Mouse (Mus musculus) lung, postnatal 0 days (tissue): Measurements from ENCODE around the gene Rad51b. TPM values are rescaled to one million over a fixed set of nuclear protein-coding genes. Genes with fewer than 3 reads are reported as not detected.
A peak's percentile ranks its signal among the peaks of the same experiment; 100 is the strongest.

Source experiments
- ATAC-seq: fragments of 200-750 bp; cut with Nextera tagmentation; 2 replicates; pipeline ENCODE4 v1.8.0; 2017; ENCODE audit warnings: moderate library complexity
- DNase-seq: peaks from one replicate; pipeline ENCODE4 v3.0.0-alpha.2; 2016; ENCODE audit warnings: low spot score
- H3K27ac ChIP-seq: fragments of 300-500 bp; sonication (generic); 2 replicates; pipeline ENCODE4 v1.5.1; 2014; ENCODE audit warnings: antibody characterized with exemption, mild to moderate bottlenecking, low read length, mixed read lengths
- H3K27me3 ChIP-seq: fragments of 300-500 bp; sonication (generic); replicated peaks from 2 replicates; pipeline ENCODE4 v1.6.1; 2014; ENCODE audit warnings: low read length, mixed read lengths; ENCODE audit not compliant: insufficient read depth
- H3K36me3 ChIP-seq: fragments of 300-500 bp; sonication (generic); 2 replicates; pipeline ENCODE4 v1.6.1; 2014; ENCODE audit warnings: low read length, mixed read lengths; ENCODE audit not compliant: insufficient read depth
- H3K4me1 ChIP-seq: fragments of 300-500 bp; sonication (generic); 2 replicates; pipeline ENCODE4 v1.6.1; 2014; ENCODE audit warnings: antibody characterized with exemption, low read depth, low read length, mixed read lengths; ENCODE audit not compliant: insufficient read depth
- H3K4me2 ChIP-seq: fragments of 300-500 bp; sonication (generic); replicated peaks from 2 replicates; pipeline ENCODE4 v1.6.1; 2014; ENCODE audit warnings: low read depth, mild to moderate bottlenecking, low read length, moderate library complexity, mixed read lengths
- H3K4me3 ChIP-seq: fragments of 300-500 bp; sonication (generic); 2 replicates; pipeline ENCODE4 v1.5.1; 2014; ENCODE audit warnings: low read depth, low read length
- H3K9ac ChIP-seq: fragments of 300-500 bp; sonication (generic); replicated peaks from 2 replicates; pipeline ENCODE4 v1.6.1; 2014; ENCODE audit warnings: low read depth, mild to moderate bottlenecking
- H3K9me3 ChIP-seq: fragments of 300-500 bp; sonication (generic); 2 replicates; pipeline ENCODE4 v1.6.1; 2016; ENCODE audit warnings: low read length, mixed read lengths
- CTCF ChIP-seq: IDR thresholded peaks from 2 replicates; pipeline ENCODE4 v1.5.1; 2016; ENCODE audit warnings: antibody characterized with exemption, mild to moderate bottlenecking
- EP300 ChIP-seq: IDR thresholded peaks from 2 replicates; pipeline ENCODE4 v1.6.1; 2016; ENCODE audit warnings: antibody characterized with exemption, mild to moderate bottlenecking, control low read depth
- WGBS: fragments of 180-500 bp; shearing (Covaris S2); extraction: QIAGEN DNeasy Blood & Tissue Kit; methylation state at CpG from one replicate; pipeline ENCODE4 v1.1.7; 2014; 5-methylcytosine and 5-hydroxymethylcytosine counted together
- polyA plus RNA-seq: library from polyadenylated mRNA; unstranded; fragments of >200 nt; fragmentation: Nextera tagmentation; extraction: Ambion mirVana; gene quantifications from 2 replicates; pipeline ENCODE4 v1.2.1, GENCODE M21; 2015

Gene Rad51b
- polyA plus RNA-seq, 1 experiment from 2014 or later, result 1.3 TPM

GRCm38 (mm10) chr12:79841248-79841647, 544.2 kb downstream of the Rad51b start:
- Histone ChIP-seq H3K4me3 (no peak overlapping the region), H3K27ac (no peak overlapping the region), H3K4me1 (peaks cover 23% of the 10 kb centered on the region), H3K9me3 (no peaks in the 10 kb centered on the region), H3K36me3 (no peaks in the 10 kb centered on the region), H3K27me3 (no peaks in the 10 kb centered on the region), H3K9ac (no peak overlapping the region), H3K4me2 (no peak overlapping the region)
- DNase-seq (peak; percentile 46), ATAC-seq (no peak)
- 85% methylated on average over 3 of the region's 3 CpGs for WGBS
- TF ChIP-seq EP300, result no peak
- TF ChIP-seq CTCF, result no peak

- Histone ChIP-seq H3K9me3 (no peaks in the 10 kb centered on the region), H3K9ac (no peak overlapping the region), H3K4me3 (no peak overlapping the region), H3K27me3 (no peaks in the 10 kb centered on the region), H3K36me3 (no peaks in the 10 kb centered on the region), H3K4me2 (no peak overlapping the region), H3K4me1 (peaks cover 23% of the 10 kb centered on the region), H3K27ac (peak overlapping the region; percentile 69)
- TF ChIP-seq EP300 (no peak), CTCF (no peak)
- ATAC-seq, result peak; percentile 83
- DNase-seq, result peak; percentile 76
- WGBS, result 14% methylated on average over 7 of the region's 7 CpGs
Measured at GRCm38 (mm10) chr12:79842319-79842718, 545.2 kb downstream of the Rad51b start.

- no peaks in the 10 kb centered on the region for H3K27me3 ChIP-seq
- H3K9ac ChIP-seq, result no peak overlapping the region
- H3K4me2 ChIP-seq, result no peak overlapping the region
- H3K36me3 ChIP-seq, result no peaks in the 10 kb centered on the region
- ATAC-seq, result peak; percentile 12
- no peak overlapping the region for H3K4me3 ChIP-seq
- no peaks in the 10 kb centered on the region for H3K9me3 ChIP-seq
- H3K27ac ChIP-seq, result peak overlapping the region; percentile 69
- H3K4me1 ChIP-seq, result peaks cover 23% of the 10 kb centered on the region
- 47% methylated on average over 11 of the region's 11 CpGs for WGBS
- no peak for TF ChIP-seq EP300
- TF ChIP-seq CTCF, result no peak
- DNase-seq, result peak; percentile 31
Measured at GRCm38 (mm10) chr12:79843002-79843401, 545.9 kb downstream of the Rad51b start.

- H3K36me3 ChIP-seq, result no peaks in the 10 kb centered on the region
- no peak overlapping the region for H3K4me2 ChIP-seq
- peak overlapping the region; percentile 69 for H3K27ac ChIP-seq
- no peaks in the 10 kb centered on the region for H3K27me3 ChIP-seq
- no peak overlapping the region for H3K4me3 ChIP-seq
- H3K9me3 ChIP-seq, result no peaks in the 10 kb centered on the region
- WGBS, result 35% methylated on average over 6 of the region's 6 CpGs
- no peak for DNase-seq
- H3K4me1 ChIP-seq, result peaks cover 20% of the 10 kb centered on the region
- ATAC-seq, result peak; percentile 37; the same call in 1 of the 2 replicates
- no peak for TF ChIP-seq CTCF
- no peak for TF ChIP-seq EP300
- no peak overlapping the region for H3K9ac ChIP-seq
Measured at GRCm38 (mm10) chr12:79843496-79843895, 546.4 kb downstream of the Rad51b start.

- H3K27me3 ChIP-seq, result no peaks in the 10 kb centered on the region
- no peak for DNase-seq
- no peak overlapping the region for H3K27ac ChIP-seq
- TF ChIP-seq EP300 (no peak), CTCF (no peak)
- no peak overlapping the region for H3K4me2 ChIP-seq
- no peak for ATAC-seq
- 66% methylated on average over 7 of the region's 7 CpGs for WGBS
- no peaks in the 10 kb centered on the region for H3K9me3 ChIP-seq
- no peak overlapping the region for H3K4me3 ChIP-seq
- peaks cover 13% of the 10 kb centered on the region; the same call in 1 of the 2 replicates for H3K4me1 ChIP-seq
- no peak overlapping the region for H3K9ac ChIP-seq
- H3K36me3 ChIP-seq, result no peaks in the 10 kb centered on the region
Measured at GRCm38 (mm10) chr12:79846247-79847151, 549.4 kb downstream of the Rad51b start.

GRCm38 (mm10) chr12:79848539-79848938, 551.5 kb downstream of the Rad51b start:
- Histone ChIP-seq H3K27me3 (no peaks in the 10 kb centered on the region), H3K9me3 (no peaks in the 10 kb centered on the region), H3K4me3 (no peak overlapping the region), H3K4me1 (peaks cover 7% of the 10 kb centered on the region; the same call in 1 of the 2 replicates), H3K36me3 (no peaks in the 10 kb centered on the region), H3K27ac (no peak overlapping the region), H3K4me2 (no peak overlapping the region), H3K9ac (no peak overlapping the region)
- TF ChIP-seq EP300 (no peak), CTCF (peak; percentile 36; the same call in 1 of the 2 replicates)
- WGBS, result 63% methylated on average over 13 of the region's 13 CpGs
- DNase-seq, result no peak
- ATAC-seq, result no peak
